Mouse (Mus musculus) heart, adult 2 months (tissue): ENCODE measurements around the gene Gatad2b. TPM values are rescaled to one million over a fixed set of nuclear protein-coding genes. Genes with fewer than 3 reads are reported as not detected.

Source experiments
- DNase-seq, 2 experiments: peaks; one replicate each; pipeline ENCODE4 v3.0.0; 2021
- H3K27ac ChIP-seq: fragments of 200-600 bp; 2 replicates; pipeline ENCODE4 v1.8.1; 2022
- H3K27me3 ChIP-seq: fragments of 200-500 bp; 2 replicates; pipeline ENCODE4 v1.6.1; 2012; ENCODE audit warnings: mild to moderate bottlenecking, low read length, inconsistent platforms, mixed read lengths; ENCODE audit not compliant: control insufficient read depth, insufficient read depth
- H3K36me3 ChIP-seq: fragments of 200-500 bp; 2 replicates; pipeline ENCODE4 v1.6.1; 2012; ENCODE audit warnings: low read length, inconsistent platforms; ENCODE audit not compliant: control insufficient read depth, insufficient read depth
- H3K4me1 ChIP-seq: fragments of 200-500 bp; 2 replicates; pipeline ENCODE4 v1.6.1; 2011; ENCODE audit warnings: low read length; ENCODE audit not compliant: control insufficient read depth, insufficient read depth
- H3K4me3 ChIP-seq: fragments of 200-600 bp; 2 replicates; pipeline ENCODE4 v1.8.1; 2022
- H3K79me2 ChIP-seq: fragments of 200-500 bp; replicated peaks from 2 replicates; pipeline ENCODE4 v1.6.1; 2012; ENCODE audit warnings: mild to moderate bottlenecking, inconsistent platforms, low read length, moderate library complexity, mixed read lengths; ENCODE audit not compliant: control insufficient read depth, insufficient read depth
- H3K9ac ChIP-seq: fragments of 200-500 bp; 2 replicates; pipeline ENCODE4 v1.6.1; 2012; ENCODE audit warnings: low read depth, mild to moderate bottlenecking, control low read depth, inconsistent platforms, low read length, mixed read lengths
- CTCF ChIP-seq: fragments of 200-600 bp; IDR thresholded peaks from 2 replicates; pipeline ENCODE4 v1.8.1; 2022; ENCODE audit warnings: antibody characterized with exemption, mild to moderate bottlenecking, moderate library complexity
- EP300 ChIP-seq: fragments of 200-500 bp; IDR thresholded peaks from 2 replicates; pipeline ENCODE4 v1.6.1; 2011; ENCODE audit warnings: low read depth, low read length, control low read depth; ENCODE audit not compliant: insufficient read depth
- POLR2A ChIP-seq: fragments of 200-500 bp; IDR thresholded peaks from 2 replicates; pipeline ENCODE4 v1.6.1; 2011; ENCODE audit warnings: mild to moderate bottlenecking, low read depth, low read length, control low read depth; ENCODE audit not compliant: insufficient read depth
- WGBS: fragments of 180-500 bp; shearing (Covaris S2); methylation state at CpG from one replicate; pipeline ENCODE4 v1.1.7; 2018; 5-methylcytosine and 5-hydroxymethylcytosine counted together
- intact Hi-C: fragments of 180-260 bp; cut with DNase I; formaldehyde crosslinking; loops from one replicate; pipeline ENCODE4 v1.15.1; 2025
- polyA plus RNA-seq: library from polyadenylated mRNA; depleted of rRNA; stranded (reverse); fragments of >200 nt; gene quantifications from 2 replicates; pipeline ENCODE4 v1.2.3, GENCODE M21; 2012
- total RNA-seq, 2 experiments: library from RNA; stranded (reverse); gene quantifications; 2 replicates each; pipeline ENCODE4 v1.2.3; 2021

The Gatad2b gene
- total and polyA plus RNA-seq, 3 experiments: 17.7 to 45.3 (median 40.0) TPM

GRCm38 (mm10) chr3:90255194-90255565, 37.8 kb upstream of the Gatad2b start:
- WGBS: 6% methylated on average over 2 of the region's 2 CpGs
- Histone ChIP-seq H3K27me3 (no peaks in the 10 kb centered on the region), H3K79me2 (peaks cover 3% of the 10 kb centered on the region; the same call in 1 of the 2 replicates), H3K4me1 (peaks cover 7% of the 10 kb centered on the region), H3K36me3 (no peaks in the 10 kb centered on the region; the same call in 1 of the 2 replicates), H3K9ac (peak overlapping the region; percentile 95), H3K27ac (peak overlapping the region; percentile 92), H3K4me3 (peak overlapping the region; percentile 80)
- no peak for DNase-seq
- TF ChIP-seq POLR2A: no peak
- TF ChIP-seq CTCF: no peak
- TF ChIP-seq EP300: no peak
- intact Hi-C loops: loop anchor here (2.0 kb wide), 2 partner anchors 24 to 34 kb away; partner anchors contain the start of gene Jtb

- intact Hi-C loops: loop anchor here (2.0 kb wide), 2 partner anchors 25 to 35 kb away; partner anchors contain the start of gene Jtb
- TF ChIP-seq EP300: no peak
- TF ChIP-seq POLR2A: no peak
- TF ChIP-seq CTCF: no peak
- WGBS: 88% methylated on average over 14 of the region's 14 CpGs
- Histone ChIP-seq H3K4me3 (no peak overlapping the region), H3K36me3 (no peaks in the 10 kb centered on the region; the same call in 1 of the 2 replicates), H3K79me2 (peaks cover 3% of the 10 kb centered on the region; the same call in 1 of the 2 replicates), H3K4me1 (peaks cover 7% of the 10 kb centered on the region), H3K27ac (no peak overlapping the region), H3K9ac (no peak overlapping the region), H3K27me3 (no peaks in the 10 kb centered on the region)
- no peak for DNase-seq
Observed at GRCm38 (mm10) chr3:90255784-90256353, 37.1 kb upstream of the Gatad2b start.

- no peak overlapping the region for H3K9ac ChIP-seq
- 87% methylated on average over 19 of the region's 19 CpGs for WGBS
- no peaks in the 10 kb centered on the region for H3K27me3 ChIP-seq
- no peak overlapping the region for H3K27ac ChIP-seq
- no peak overlapping the region for H3K4me3 ChIP-seq
- H3K36me3 ChIP-seq: no peaks in the 10 kb centered on the region
- TF ChIP-seq EP300 (no peak), CTCF (no peak), POLR2A (no peak)
- intact Hi-C loops: no loop called here
- no peak for DNase-seq
- peaks cover 6% of the 10 kb centered on the region for H3K4me1 ChIP-seq
- H3K79me2 ChIP-seq: peaks cover 3% of the 10 kb centered on the region; the same call in 1 of the 2 replicates
Observed at GRCm38 (mm10) chr3:90256731-90257530, 36.0 kb upstream of the Gatad2b start.

GRCm38 (mm10) chr3:90258521-90258920, 34.5 kb upstream of the Gatad2b start:
- Histone ChIP-seq H3K36me3 (no peaks in the 10 kb centered on the region), H3K4me1 (peaks cover 6% of the 10 kb centered on the region), H3K79me2 (peaks cover 3% of the 10 kb centered on the region; the same call in 1 of the 2 replicates), H3K9ac (no peak overlapping the region), H3K27me3 (no peaks in the 10 kb centered on the region), H3K27ac (no peak overlapping the region), H3K4me3 (no peak overlapping the region)
- no peak for TF ChIP-seq CTCF
- no peak for TF ChIP-seq POLR2A
- no peak for TF ChIP-seq EP300
- no peak for DNase-seq
- intact Hi-C loops: no loop called here
- 92% methylated on average over 4 of the region's 4 CpGs for WGBS

GRCm38 (mm10) chr3:90263121-90263771, 29.7 kb upstream of the Gatad2b start:
- Histone ChIP-seq H3K4me3 (no peak overlapping the region), H3K4me1 (peaks cover 5% of the 10 kb centered on the region; the same call in 1 of the 2 replicates), H3K9ac (no peak overlapping the region), H3K27me3 (no peaks in the 10 kb centered on the region), H3K36me3 (no peaks in the 10 kb centered on the region), H3K27ac (no peak overlapping the region), H3K79me2 (no peaks in the 10 kb centered on the region)
- WGBS: 98% methylated on average over 5 of the region's 5 CpGs
- TF ChIP-seq CTCF (no peak), POLR2A (no peak), EP300 (no peak)
- DNase-seq: no peak
- intact Hi-C loops: no loop called here

- Histone ChIP-seq H3K4me1 (peaks cover 5% of the 10 kb centered on the region; the same call in 1 of the 2 replicates), H3K9ac (peak overlapping the region; percentile 57), H3K4me3 (peak overlapping the region; percentile 89), H3K79me2 (no peaks in the 10 kb centered on the region), H3K27me3 (no peaks in the 10 kb centered on the region), H3K27ac (peak overlapping the region; percentile 100), H3K36me3 (no peaks in the 10 kb centered on the region)
- intact Hi-C loops: loop anchor here (1.0 to 5.0 kb wide), 4 partner anchors 28 to 109 kb away; partner anchors contain the start of genes Gatad2b, Rab13 and Rps27
- TF ChIP-seq CTCF (no peak), POLR2A (no peak), EP300 (no peak)
- no peak for DNase-seq
- WGBS: 31% methylated on average over 10 of the region's 10 CpGs
Observed at GRCm38 (mm10) chr3:90264687-90265033, 28.3 kb upstream of the Gatad2b start.
